ENCODE assay signal across 8 mouse cellular contexts in genomic region chr5:88766863-88767262, GRCm38 (mm10). TPM values are rescaled to one million over a fixed set of nuclear protein-coding genes. Genes with fewer than 3 reads are reported as not detected.
DNase-seq lines count a peak whose midpoint lies in the region; ATAC-seq and TF ChIP-seq lines count a peak whose summit lies in the region.

No protein-coding gene starts in this region.

- H3K4me2 ChIP-seq in forebrain, embryonic 11.5 days (ENCODE audit: low read depth, low read length, severe bottlenecking), result peak overlapping the region; percentile 53
- peak overlapping the region; percentile 86 for H3K4me2 ChIP-seq in liver, embryonic 13.5 days
- H3K4me2 ChIP-seq in kidney, embryonic 15.5 days, result no peak overlapping the region

- H3K4me3 ChIP-seq in thymus, adult 2 months (ENCODE audit: control insufficient read depth, insufficient read depth, low read length), result peak overlapping the region; percentile 44
- no peak overlapping the region for H3K4me3 ChIP-seq in forebrain, embryonic 11.5 days (ENCODE audit: low read depth, low read length)
- peak overlapping the region; percentile 91 for H3K4me3 ChIP-seq in liver, embryonic 13.5 days (replicated peaks)
- no peak overlapping the region for H3K4me3 ChIP-seq in kidney, embryonic 15.5 days (replicated peaks)

- ATAC-seq in forebrain, embryonic 11.5 days (replicated peaks; ENCODE audit: low FRiP score), result no peak
- ATAC-seq in liver, embryonic 13.5 days (ENCODE audit: low read depth), result no peak
- ATAC-seq in kidney, embryonic 15.5 days (replicated peaks; ENCODE audit: low FRiP score), result no peak

- peaks cover 7% of the 10 kb centered on the region for H3K4me1 ChIP-seq in thymus, adult 2 months (replicated peaks; ENCODE audit: control insufficient read depth, insufficient read depth, low read length)
- H3K4me1 ChIP-seq in forebrain, embryonic 11.5 days (replicated peaks; ENCODE audit: control insufficient read depth, insufficient read depth, low read length), result 0 out of 2 replicates have a peak, but pooled peaks cover 4% of the 10 kb centered on the region
- peaks cover 49% of the 10 kb centered on the region for H3K4me1 ChIP-seq in liver, embryonic 13.5 days (replicated peaks)
- peaks cover 14% of the 10 kb centered on the region for H3K4me1 ChIP-seq in kidney, embryonic 15.5 days

- no peak for DNase-seq in thymus, adult 2 months
- no peak for DNase-seq in thymus, postnatal 10 days (ENCODE audit: low spot score in 2 of 2)
- no peak for DNase-seq in forebrain, embryonic 11.5 days (ENCODE audit: low spot score)
- DNase-seq in liver, embryonic 13.5 days, result no peak
- DNase-seq in urinary bladder, adult 18-20 months (ENCODE audit: low spot score in 2 of 2), result no peak
- DNase-seq in left cerebral cortex, postnatal 36 days (ENCODE audit: low spot score in 2 of 2), result no peak
- DNase-seq in left cerebral cortex, postnatal 25 days (ENCODE audit: low spot score in 2 of 2), result no peak

- no peak overlapping the region for H3K9ac ChIP-seq in forebrain, embryonic 11.5 days (ENCODE audit: low read length)
- H3K9ac ChIP-seq in liver, embryonic 13.5 days, result peak overlapping the region; percentile 94
- no peak overlapping the region for H3K9ac ChIP-seq in kidney, embryonic 15.5 days

- intact Hi-C loops in left cerebral cortex, postnatal 36 days (cut with DNase I), result loop anchor here (5.0 kb wide), 1 partner anchor 90 kb away; the partner anchor contains the start of gene Grsf1
- intact Hi-C loops in left cerebral cortex, postnatal 25 days (cut with DNase I), result no loop called here

- no peak for TF ChIP-seq POLR2A in thymus, adult 2 months (IDR thresholded peaks at IDR 0.05; ENCODE audit: control insufficient read depth, extremely low read depth, insufficient read depth, low read length, poor library complexity)

- WGBS in thymus, adult 2 months, result 71% methylated on average over 5 of the region's 5 CpGs
- WGBS in forebrain, embryonic 11.5 days, result 96% methylated on average over 5 of the region's 5 CpGs
- WGBS in liver, embryonic 13.5 days (ENCODE audit: insufficient replicate concordance), result 52% methylated on average over 5 of the region's 5 CpGs
- WGBS in kidney, embryonic 15.5 days, result 95% methylated on average over 5 of the region's 5 CpGs

- no peaks in the 10 kb centered on the region for H3K27me3 ChIP-seq in thymus, adult 2 months (ENCODE audit: control insufficient read depth, insufficient read depth, low read length)
- no peaks in the 10 kb centered on the region for H3K27me3 ChIP-seq in forebrain, embryonic 11.5 days (ENCODE audit: control insufficient read depth, insufficient read depth, low read length)
- no peaks in the 10 kb centered on the region for H3K27me3 ChIP-seq in liver, embryonic 13.5 days
- H3K27me3 ChIP-seq in kidney, embryonic 15.5 days, result no peaks in the 10 kb centered on the region

- no peak for TF ChIP-seq CTCF in thymus, adult 2 months (IDR thresholded peaks at IDR 0.05; ENCODE audit: borderline replicate concordance, control insufficient read depth, extremely low read depth, insufficient read depth, low read length, poor library complexity)

- H3K27ac ChIP-seq in thymus, adult 2 months (ENCODE audit: control insufficient read depth, insufficient read depth, low read length), result peak overlapping the region; percentile 68
- H3K27ac ChIP-seq in forebrain, embryonic 11.5 days (ENCODE audit: low read depth, low read length), result no peak overlapping the region
- peak overlapping the region; percentile 96 for H3K27ac ChIP-seq in liver, embryonic 13.5 days
- H3K27ac ChIP-seq in kidney, embryonic 15.5 days, result no peak overlapping the region

- H3K36me3 ChIP-seq in thymus, adult 2 months (ENCODE audit: control insufficient read depth, insufficient read depth, low read length), result peaks cover 28% of the 10 kb centered on the region
- H3K36me3 ChIP-seq in forebrain, embryonic 11.5 days (ENCODE audit: control insufficient read depth, insufficient read depth, low read length), result peaks cover 2% of the 10 kb centered on the region; the same call in 1 of the 2 replicates
- H3K36me3 ChIP-seq in liver, embryonic 13.5 days, result peaks cover 49% of the 10 kb centered on the region
- peaks cover 15% of the 10 kb centered on the region for H3K36me3 ChIP-seq in kidney, embryonic 15.5 days

- H3K9me3 ChIP-seq in forebrain, embryonic 11.5 days (ENCODE audit: control insufficient read depth, low read length), result no peaks in the 10 kb centered on the region
- H3K9me3 ChIP-seq in liver, embryonic 13.5 days (replicated peaks), result no peaks in the 10 kb centered on the region
- no peaks in the 10 kb centered on the region for H3K9me3 ChIP-seq in kidney, embryonic 15.5 days (replicated peaks)

RNA-seq across cellular contexts. Expression of gene Dck, which starts 2.1 kb away (rescaled TPM):
- 58.2 and 75.9 TPM in 2 replicates for polyA plus RNA-seq in thymus, adult 2 months (2012; rRNA removed)
- 151 and 153 TPM in 2 replicates for polyA plus RNA-seq in forebrain, embryonic 11.5 days (2014; fragmentation: Nextera tagmentation; extraction: Ambion mirVana)
- 95.8 and 127 TPM in 2 replicates for polyA plus RNA-seq in liver, embryonic 13.5 days (2015; fragmentation: Nextera tagmentation; extraction: Ambion mirVana)
- total RNA-seq in left cerebral cortex, postnatal 36 days (2021), result 10 to 100 TPM; 15.0 to 16.0 TPM
- polyA plus RNA-seq in kidney, embryonic 15.5 days (2015; fragmentation: Nextera tagmentation; extraction: Ambion mirVana), result 47.1 and 48.3 TPM in 2 replicates
- 10 to 100 TPM; 16.5 to 17.6 TPM for total RNA-seq in left cerebral cortex, postnatal 25 days (2021)

RNA-seq across cellular contexts. Expression of gene Mob1b, which starts 46.2 kb away (rescaled TPM):
- polyA plus RNA-seq in thymus, adult 2 months (2012; rRNA removed), result 3.8 and 4.9 TPM in 2 replicates
- polyA plus RNA-seq in forebrain, embryonic 11.5 days (2014; fragmentation: Nextera tagmentation; extraction: Ambion mirVana), result 19.8 and 22.6 TPM in 2 replicates
- 8.8 and 11.4 TPM in 2 replicates for polyA plus RNA-seq in liver, embryonic 13.5 days (2015; fragmentation: Nextera tagmentation; extraction: Ambion mirVana)
- 10 to 100 TPM; 26.1 to 32.6 TPM for total RNA-seq in left cerebral cortex, postnatal 36 days (2021)
- 10.1 and 12.1 TPM in 2 replicates for polyA plus RNA-seq in kidney, embryonic 15.5 days (2015; fragmentation: Nextera tagmentation; extraction: Ambion mirVana)
- 10 to 100 TPM; 29.5 to 32.9 TPM for total RNA-seq in left cerebral cortex, postnatal 25 days (2021)

Comparison
In these comparisons a context has a peak if more than half of its experiments do, and no peak if none do; other contexts are left out.
1. H3K27ac ChIP-seq: peak in thymus, adult 2 months (single experiment) and liver, embryonic 13.5 days (single experiment); none in forebrain, embryonic 11.5 days (single experiment) and kidney, embryonic 15.5 days (single experiment).
2. H3K4me3 ChIP-seq: peak in thymus, adult 2 months (single experiment) and liver, embryonic 13.5 days (single experiment); none in forebrain, embryonic 11.5 days (single experiment) and kidney, embryonic 15.5 days (single experiment).